Mouse (Mus musculus) liver, adult 2 months (tissue): ENCODE measurements around the gene Ctss.
A peak's percentile ranks its signal among the peaks of the same experiment; 100 is the strongest.

Experiments
- CTCF ChIP-seq: fragments of 200-500 bp; IDR thresholded peaks from 2 replicates; pipeline ENCODE4 v1.5.1; 2011; ENCODE audit warnings: low read depth, low read length, control low read depth
- POLR2A ChIP-seq: fragments of 200-500 bp; IDR thresholded peaks from 2 replicates; pipeline ENCODE4 v1.6.1; 2011; ENCODE audit warnings: low read length, control low read depth; ENCODE audit not compliant: insufficient read depth; ENCODE audit errors: extremely low read depth

GRCm38 (mm10) chr3:95494342-95494741 is 32.2 kb upstream of the Ctss start:
- TF ChIP-seq POLR2A (no peak), CTCF (peak; percentile 80)
